Mouse (Mus musculus) hindlimb bud, embryonic 11.5 days (tissue): ENCODE measurements around the gene Snx21.

Experiments
- DNase-seq: peaks from one replicate; pipeline ENCODE4 v3.0.0-alpha.2; 2012; ENCODE audit warnings: low read depth, low spot score; ENCODE audit errors: extremely low spot score

Snx21 gene

DNA sequence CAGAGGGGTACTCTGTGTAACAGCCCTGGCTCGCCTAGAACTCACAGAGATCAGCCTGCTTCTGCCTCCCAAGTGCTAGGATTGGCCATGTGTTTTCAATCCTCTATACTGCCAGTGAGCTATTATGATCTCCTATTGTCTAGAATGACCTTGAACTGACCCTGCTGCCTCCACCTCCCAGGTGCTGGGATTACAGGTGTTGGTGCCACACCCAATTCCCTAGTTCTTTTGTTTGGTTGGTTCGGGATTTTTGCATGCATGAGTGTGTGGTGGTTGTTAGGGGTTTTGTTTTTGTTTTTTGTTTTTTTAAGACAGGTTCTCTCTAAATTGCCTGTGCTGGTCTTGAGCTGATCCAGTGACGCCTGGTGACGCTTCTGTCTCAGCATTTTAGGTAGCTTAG, 38.3 kb downstream of the Snx21 start:
- no peak for DNase-seq

DNA sequence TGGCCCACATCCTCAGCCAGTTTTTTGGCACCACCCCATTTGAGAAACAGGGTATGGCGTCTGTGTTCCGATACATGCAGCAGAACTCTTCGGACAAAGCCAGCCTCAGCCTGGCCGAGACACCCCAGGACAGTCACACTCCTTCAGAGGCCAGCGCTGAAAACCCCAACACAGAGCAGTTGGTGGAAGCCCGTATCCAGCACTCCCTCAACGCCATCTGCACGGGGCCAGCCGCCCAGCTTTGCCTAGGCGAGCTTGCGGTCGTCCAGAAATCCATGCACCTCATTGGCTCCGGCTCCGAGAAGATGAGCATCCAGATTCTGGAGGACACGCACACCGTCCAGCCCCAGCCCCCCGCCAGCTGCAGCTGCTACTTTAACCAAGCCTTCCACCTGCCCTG, 39.9 kb downstream of the Snx21 start:
- no peak for DNase-seq

DNA sequence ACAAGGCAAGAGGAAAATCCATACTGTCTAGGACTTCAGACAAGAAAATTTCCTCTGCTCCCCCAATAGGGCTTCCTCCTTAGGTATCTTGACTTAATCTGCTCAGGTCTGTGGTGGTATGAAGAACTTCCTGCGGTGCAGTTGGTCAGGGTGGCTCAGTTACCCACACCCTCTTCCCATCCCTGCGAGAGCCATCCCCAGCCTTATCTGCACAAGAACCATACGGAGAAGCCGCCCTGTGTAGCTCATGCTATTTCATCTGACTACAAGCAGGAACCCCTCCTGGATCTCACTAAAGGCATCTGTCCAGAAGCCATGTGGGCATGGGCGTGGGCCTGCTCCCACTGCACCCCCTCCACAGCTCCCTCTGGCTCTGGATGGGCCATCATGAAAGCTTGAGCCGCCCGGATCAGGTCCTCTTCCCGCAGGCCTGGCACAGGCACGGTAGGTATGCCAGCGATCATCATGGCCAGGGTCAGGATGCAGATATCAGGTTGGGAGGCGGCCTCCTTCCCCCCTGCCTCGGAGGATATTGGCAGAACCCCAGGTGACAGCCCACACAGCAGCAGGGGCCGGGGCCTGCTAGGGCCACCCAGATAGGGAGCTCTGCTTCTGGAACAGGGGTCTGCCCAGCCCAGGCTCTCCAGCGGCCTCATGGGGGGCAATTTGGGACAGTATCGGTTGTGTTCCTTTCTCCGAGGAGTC, 41.7 kb downstream of the Snx21 start:
- no peak for DNase-seq

DNA sequence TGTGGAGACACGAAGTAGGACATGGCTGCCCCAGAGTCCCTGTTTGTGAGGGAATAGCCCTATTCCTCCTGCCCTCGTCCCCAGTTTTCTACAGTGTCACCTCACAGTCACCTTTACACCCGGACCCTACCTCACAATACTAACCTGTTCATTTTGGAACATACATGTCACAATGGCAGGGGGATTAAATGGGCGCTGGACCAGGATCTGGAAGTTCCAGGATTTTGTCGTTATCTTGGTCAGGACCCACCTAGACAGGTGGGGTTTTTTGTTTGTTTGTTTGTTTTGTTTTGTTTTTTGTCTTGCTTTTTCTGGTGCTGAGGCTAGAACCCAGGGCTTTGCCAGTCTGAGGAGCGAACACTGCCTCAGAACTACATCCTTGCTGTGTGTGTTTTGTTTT, 42.8 kb downstream of the Snx21 start, which contains the start of gene Spata25:
Gene Spata25 (minus strand): TSS at position 101 of the 400 bp plus-strand sequence.
- DNase-seq: no peak

DNA sequence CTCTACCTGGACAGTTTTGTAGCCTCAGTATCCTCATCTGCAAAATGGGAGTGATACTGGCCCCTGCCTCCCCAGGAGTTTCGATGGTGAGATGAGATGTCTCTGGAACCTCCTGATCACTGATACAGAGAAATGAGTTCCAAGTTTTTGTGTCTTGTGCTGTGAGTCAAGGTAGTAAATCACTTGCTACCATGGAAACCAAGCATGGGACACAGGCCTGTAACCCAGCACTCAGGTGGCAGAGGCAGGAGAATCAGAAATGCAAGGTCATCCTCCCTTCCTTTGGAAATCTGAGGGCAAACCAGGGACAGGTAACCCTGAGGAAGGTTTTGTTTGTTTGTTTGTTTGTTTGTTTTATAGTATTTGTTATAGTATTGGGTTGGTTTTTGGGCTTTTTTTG, 43.5 kb downstream of the Snx21 start:
- no peak for DNase-seq

DNA sequence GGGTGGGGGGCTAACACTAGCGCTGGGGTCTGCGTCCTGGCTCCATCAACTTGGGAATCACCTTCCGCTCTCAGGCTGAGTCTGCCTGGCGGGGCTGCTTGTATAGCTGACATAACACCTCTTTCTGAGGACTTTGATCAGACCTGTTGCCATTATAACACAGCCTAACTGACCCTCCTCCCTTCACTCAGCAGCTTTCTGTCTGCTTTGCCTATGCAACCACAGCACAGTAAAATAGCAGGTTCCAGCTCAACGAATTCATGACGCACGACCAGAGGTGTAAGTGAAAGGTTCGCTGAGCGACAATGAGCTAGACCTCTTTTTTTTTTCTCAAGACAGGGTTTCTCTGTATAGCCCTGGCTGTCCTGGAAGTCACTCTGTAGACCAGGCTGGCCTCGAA, 45.4 kb downstream of the Snx21 start:
- DNase-seq: no peak

DNA sequence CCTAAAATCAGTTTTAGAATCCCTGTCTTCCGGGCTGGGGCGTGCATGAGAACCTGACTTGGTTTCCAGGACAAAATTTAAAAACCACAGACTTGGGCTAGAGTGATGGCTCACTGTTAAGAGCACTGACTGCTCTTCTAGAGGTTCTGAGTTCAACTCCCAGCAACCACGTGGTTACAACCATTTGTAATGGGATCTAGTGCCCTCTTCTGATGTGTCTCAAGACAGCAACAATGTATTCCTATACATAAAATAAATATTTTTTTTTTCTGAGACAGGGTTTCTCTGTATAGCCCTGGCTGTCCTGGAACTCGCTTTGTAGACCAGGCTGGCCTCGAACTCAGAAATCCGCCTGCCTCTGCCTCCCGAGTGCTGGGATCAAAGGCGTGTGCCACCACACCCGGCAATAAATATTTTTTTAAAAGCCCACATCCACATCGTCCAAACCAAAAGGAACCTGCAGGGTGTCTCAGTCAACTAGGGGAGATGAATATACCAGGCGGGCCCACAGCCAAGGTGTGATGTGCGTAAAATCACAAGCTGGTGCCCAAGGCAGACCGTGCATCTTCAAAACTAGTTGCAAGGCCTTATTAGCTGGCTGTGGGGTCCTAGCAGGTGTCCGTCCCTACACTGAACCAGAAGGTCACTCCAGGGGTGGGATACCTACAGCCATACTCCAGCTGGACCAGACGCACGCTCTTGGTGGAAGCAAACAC, 46.6 kb downstream of the Snx21 start:
- no peak for DNase-seq

DNA sequence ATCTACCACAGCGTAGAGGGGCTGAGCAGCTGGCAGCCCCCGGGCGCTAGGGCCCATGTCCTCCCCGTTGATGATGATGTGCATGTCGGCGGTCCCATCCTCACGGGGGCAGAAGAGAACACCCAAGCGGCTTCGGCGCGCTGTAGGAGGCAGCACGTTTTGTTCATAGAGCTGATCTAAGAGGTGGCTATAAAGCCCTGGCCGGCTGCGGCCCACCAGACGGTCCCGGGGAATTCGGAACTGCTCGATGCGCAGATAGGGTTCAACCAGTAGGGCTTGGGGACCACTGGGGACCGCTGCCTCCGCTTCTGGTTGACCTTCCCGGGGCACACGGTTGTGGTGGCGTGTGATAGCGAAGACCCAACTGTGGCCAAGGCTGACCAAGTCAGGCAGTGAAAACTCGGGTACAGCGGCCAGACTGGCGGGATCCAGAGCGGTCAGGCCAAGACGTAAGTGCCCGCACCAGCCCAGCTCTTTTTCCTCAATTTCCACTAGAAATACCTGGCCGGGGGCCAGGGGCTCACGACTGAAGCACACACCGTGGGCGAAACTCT, 47.2 kb downstream of the Snx21 start, which contains the start of gene Ctsa:
Gene Ctsa (plus strand): TSS at position 126 of the 554 bp plus-strand sequence.
- peak; percentile 16 for DNase-seq

DNA sequence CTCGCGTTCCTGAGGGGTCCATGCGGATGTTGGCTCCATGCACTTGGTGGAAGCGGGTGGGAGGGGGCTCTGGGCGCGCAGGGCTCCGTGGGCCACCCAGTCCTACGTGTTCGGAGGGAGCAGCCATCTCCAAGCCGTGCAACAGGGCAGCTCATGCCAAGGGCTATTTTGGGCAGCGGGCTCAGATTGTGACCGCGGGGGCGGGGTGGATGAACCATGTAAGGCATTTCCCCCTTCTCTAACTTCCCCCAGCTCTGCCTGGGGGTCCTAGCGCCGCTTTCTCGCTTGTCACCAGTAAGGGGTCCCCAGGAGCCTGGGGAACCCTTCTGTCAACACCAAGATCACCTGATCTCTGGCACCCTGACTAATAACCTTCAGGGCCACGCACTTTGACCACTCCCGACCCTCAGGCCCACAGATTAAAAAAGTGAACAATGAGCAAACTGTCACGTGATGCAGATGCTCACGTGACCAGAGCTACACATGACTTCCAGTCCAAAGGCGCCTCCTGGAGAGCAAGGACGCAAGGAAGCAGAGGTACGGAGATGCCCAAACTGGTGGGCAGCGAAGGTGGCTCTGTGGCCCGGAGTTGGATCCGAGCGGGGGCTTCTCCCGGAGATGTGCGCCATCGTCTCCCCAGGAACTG, 47.8 kb downstream of the Snx21 start, which contains the start of gene Neurl2:
Gene Neurl2 (minus strand): TSS at position 143 of the 646 bp plus-strand sequence.
- DNase-seq: peak; percentile 100

DNA sequence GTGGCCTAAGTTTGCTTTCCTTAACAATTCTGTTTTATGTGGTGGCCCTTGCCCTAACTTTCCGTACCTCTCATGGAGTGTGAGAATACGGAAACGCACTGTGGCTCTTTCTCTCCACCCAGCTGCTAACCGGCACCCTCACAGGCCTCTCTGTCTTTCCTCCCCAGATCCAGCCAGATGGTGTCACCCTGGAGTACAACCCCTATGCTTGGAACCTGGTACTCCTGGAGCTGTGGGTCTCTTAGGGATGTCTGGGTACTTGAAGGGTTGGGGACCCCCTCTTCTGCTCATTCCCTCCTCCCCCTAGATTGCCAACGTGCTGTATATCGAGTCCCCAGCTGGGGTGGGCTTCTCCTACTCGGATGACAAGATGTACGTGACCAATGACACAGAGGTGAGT, 48.9 kb downstream of the Snx21 start:
- no peak for DNase-seq

DNA sequence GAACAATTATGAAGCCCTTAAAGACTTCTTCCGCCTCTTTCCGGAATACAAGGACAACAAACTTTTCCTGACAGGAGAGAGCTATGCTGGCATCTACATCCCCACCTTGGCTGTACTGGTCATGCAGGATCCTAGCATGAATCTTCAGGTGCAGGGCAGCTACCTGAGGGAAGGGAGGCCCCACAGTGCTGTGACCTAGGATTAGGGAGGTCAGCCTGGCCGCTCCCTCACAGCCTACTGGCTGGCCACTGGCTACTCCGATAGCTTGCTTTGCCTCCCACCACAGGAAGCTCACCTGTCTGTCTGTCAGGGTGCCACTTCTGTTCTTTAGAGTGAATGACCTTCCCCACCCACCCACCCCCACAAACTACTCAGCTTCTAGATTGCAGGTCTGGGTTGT, 49.5 kb downstream of the Snx21 start:
- no peak for DNase-seq
